Mouse (Mus musculus) lung, embryonic 16.5 days (tissue): Measurements from ENCODE around the gene Tcam1. TPM values are rescaled to one million over a fixed set of nuclear protein-coding genes. Genes with fewer than 3 reads are reported as not detected.

Experiments used
- ATAC-seq: fragments of 200-750 bp; cut with Nextera tagmentation; 2 replicates; pipeline ENCODE4 v1.8.0; 2017; ENCODE audit warnings: low read depth, mild to moderate bottlenecking, moderate library complexity
- H3K27ac ChIP-seq: fragments of 300-500 bp; sonication (generic); 2 replicates; pipeline ENCODE4 v1.5.1; 2014; ENCODE audit warnings: mild to moderate bottlenecking, control low read depth, low read length
- H3K27me3 ChIP-seq: fragments of 300-500 bp; sonication (generic); 2 replicates; pipeline ENCODE4 v1.6.1; 2014; ENCODE audit warnings: low read depth, low read length, mixed read lengths; ENCODE audit not compliant: control insufficient read depth, insufficient read depth
- H3K36me3 ChIP-seq: fragments of 300-500 bp; sonication (generic); 2 replicates; pipeline ENCODE4 v1.6.1; 2014; ENCODE audit warnings: low read length; ENCODE audit not compliant: control insufficient read depth, insufficient read depth
- H3K4me1 ChIP-seq: fragments of 300-500 bp; sonication (generic); replicated peaks from 2 replicates; pipeline ENCODE4 v1.6.1; 2014; ENCODE audit warnings: low read length, mixed read lengths; ENCODE audit not compliant: control insufficient read depth, insufficient read depth
- H3K4me2 ChIP-seq: fragments of 300-500 bp; sonication (generic); 2 replicates; pipeline ENCODE4 v1.6.1; 2014; ENCODE audit warnings: low read depth, low read length, control low read depth
- H3K4me3 ChIP-seq: fragments of 300-500 bp; sonication (generic); 2 replicates; pipeline ENCODE4 v1.5.1; 2014; ENCODE audit warnings: mild to moderate bottlenecking, low read length, control low read depth
- H3K9ac ChIP-seq: fragments of 300-500 bp; sonication (generic); 2 replicates; pipeline ENCODE4 v1.6.1; 2014; ENCODE audit warnings: low read length, control low read depth
- H3K9me3 ChIP-seq: fragments of 300-500 bp; sonication (generic); 2 replicates; pipeline ENCODE4 v1.6.1; 2016; ENCODE audit warnings: low read length; ENCODE audit not compliant: control insufficient read depth
- WGBS: fragments of 180-500 bp; shearing (Covaris S2); extraction: QIAGEN DNeasy Blood & Tissue Kit; methylation state at CpG from one replicate; pipeline ENCODE4 v1.1.7; 2014; 5-methylcytosine and 5-hydroxymethylcytosine counted together
- polyA plus RNA-seq: library from polyadenylated mRNA; unstranded; fragments of >200 nt; fragmentation: Nextera tagmentation; extraction: Ambion mirVana; gene quantifications from 2 replicates; pipeline ENCODE4 v1.2.1, GENCODE M21; 2015

Tcam1 gene
- polyA plus RNA-seq, 1 experiment from 2014 or later: 0.29 TPM

DNA sequence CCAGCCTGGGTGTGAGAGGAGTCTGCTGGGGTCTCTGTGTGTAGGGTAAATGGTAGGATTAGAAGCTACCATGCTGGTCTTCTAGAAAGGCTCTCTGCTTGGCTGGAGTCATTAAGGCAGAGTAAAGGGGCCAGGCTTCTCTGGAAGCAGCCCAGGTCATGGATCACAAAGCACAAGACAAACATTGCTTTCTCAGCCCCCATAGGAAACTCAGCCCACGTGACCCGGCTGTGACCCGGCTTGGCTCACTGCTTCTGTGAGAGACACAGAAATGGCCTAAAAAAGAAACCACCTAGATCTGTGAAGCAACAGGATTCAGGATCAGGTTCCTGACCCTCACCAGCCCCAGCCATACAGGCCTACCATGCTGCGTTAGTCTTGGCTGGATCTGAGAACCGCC is 48.4 kb downstream of the Tcam1 start:
- Histone ChIP-seq H3K4me3 (no peak overlapping the region), H3K4me1 (no peaks in the 10 kb centered on the region), H3K27me3 (no peaks in the 10 kb centered on the region), H3K9ac (no peak overlapping the region), H3K36me3 (no peaks in the 10 kb centered on the region), H3K27ac (no peak overlapping the region), H3K9me3 (no peaks in the 10 kb centered on the region), H3K4me2 (no peak overlapping the region)
- ATAC-seq: no peak
- 65% methylated on average over 5 of the region's 5 CpGs for WGBS

DNA sequence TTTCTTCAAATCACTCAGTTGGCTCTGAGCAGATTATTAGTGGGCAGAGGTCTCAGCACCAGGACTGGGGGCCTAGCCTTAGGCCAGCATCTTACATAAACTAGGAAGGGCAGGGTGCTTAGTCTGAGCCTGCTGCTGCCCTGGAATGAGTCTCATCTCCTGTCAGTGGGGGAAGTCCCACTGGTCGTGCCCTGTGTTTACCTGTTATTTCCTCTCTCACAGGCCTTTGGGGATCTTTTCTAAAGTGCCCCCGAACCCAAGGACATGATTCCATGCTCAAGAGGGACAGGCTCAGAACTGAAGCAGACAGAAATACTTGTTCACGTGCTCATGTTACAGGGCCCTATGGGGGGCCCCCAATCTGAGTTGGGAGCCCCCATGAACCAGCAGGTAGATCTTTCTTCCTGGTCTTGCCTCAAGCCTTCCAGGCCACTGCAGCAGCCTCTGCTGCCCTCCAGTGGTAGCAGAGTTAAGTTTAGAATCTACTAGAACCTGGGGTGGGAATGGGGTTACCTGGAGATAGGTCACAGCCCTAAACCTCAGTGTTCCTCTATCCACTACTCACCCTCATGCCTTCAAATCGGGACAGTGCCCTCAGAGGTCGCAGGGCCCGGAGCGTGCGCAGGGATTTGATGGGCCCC is 49.2 kb downstream of the Tcam1 start:
- no peak overlapping the region for H3K27ac ChIP-seq
- 59% methylated on average over 8 of the region's 8 CpGs for WGBS
- no peaks in the 10 kb centered on the region for H3K4me1 ChIP-seq
- no peak overlapping the region for H3K9ac ChIP-seq
- no peaks in the 10 kb centered on the region for H3K9me3 ChIP-seq
- H3K4me3 ChIP-seq: no peak overlapping the region
- H3K36me3 ChIP-seq: no peaks in the 10 kb centered on the region
- ATAC-seq: peak; percentile 37; the same call in 1 of the 2 replicates
- no peaks in the 10 kb centered on the region for H3K27me3 ChIP-seq
- H3K4me2 ChIP-seq: no peak overlapping the region

DNA sequence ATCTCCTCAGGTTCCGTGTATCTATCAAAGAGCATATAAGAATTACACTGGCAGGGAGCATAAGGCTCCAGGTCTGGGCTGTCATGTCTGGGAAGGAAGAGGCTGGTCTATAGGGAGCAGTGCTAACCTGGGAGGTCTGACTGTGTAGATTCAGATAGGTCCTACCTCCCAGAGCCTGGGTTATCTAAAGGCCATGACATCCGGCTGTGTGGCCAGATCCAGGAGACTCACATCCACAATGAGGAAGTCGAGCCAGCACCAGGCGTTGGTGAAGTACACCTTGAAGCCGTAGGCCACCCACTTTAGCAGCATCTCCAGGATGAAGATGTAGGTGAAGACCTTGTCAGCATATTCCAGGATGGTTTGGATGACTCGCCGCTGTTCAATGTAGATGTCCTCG is 50.0 kb downstream of the Tcam1 start:
- no peaks in the 10 kb centered on the region for H3K36me3 ChIP-seq
- no peak overlapping the region for H3K27ac ChIP-seq
- H3K4me3 ChIP-seq: no peak overlapping the region
- no peaks in the 10 kb centered on the region for H3K4me1 ChIP-seq
- no peak overlapping the region for H3K4me2 ChIP-seq
- WGBS: 71% methylated on average over 8 of the region's 8 CpGs
- no peaks in the 10 kb centered on the region for H3K9me3 ChIP-seq
- H3K9ac ChIP-seq: no peak overlapping the region
- no peak for ATAC-seq
- H3K27me3 ChIP-seq: no peaks in the 10 kb centered on the region

DNA sequence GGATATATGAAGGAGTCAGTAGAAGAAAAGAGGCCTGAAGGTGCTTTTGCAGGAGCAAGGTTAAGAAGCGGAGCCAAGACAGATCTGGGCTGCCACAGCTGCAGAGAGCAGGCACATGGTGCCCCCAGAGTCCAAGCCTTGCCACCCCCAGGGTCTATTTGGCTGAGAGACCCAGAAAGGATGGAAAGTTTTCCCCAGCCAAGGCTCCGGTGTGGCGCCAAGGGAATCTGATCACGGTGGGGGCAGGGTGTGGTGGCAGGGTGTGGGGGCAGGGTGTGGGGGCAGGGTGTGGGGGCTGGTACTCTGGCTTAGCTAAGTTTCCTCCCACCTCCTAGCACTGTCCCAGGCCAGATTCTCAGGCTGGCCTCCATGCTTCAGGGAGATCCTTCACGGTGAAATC is 52.0 kb downstream of the Tcam1 start:
- H3K4me3 ChIP-seq: no peak overlapping the region
- no peaks in the 10 kb centered on the region for H3K4me1 ChIP-seq
- H3K9me3 ChIP-seq: no peaks in the 10 kb centered on the region
- WGBS: 44% methylated on average over 5 of the region's 5 CpGs
- no peak overlapping the region for H3K9ac ChIP-seq
- H3K36me3 ChIP-seq: no peaks in the 10 kb centered on the region
- H3K27me3 ChIP-seq: no peaks in the 10 kb centered on the region
- H3K4me2 ChIP-seq: no peak overlapping the region
- no peak for ATAC-seq
- no peak overlapping the region for H3K27ac ChIP-seq

DNA sequence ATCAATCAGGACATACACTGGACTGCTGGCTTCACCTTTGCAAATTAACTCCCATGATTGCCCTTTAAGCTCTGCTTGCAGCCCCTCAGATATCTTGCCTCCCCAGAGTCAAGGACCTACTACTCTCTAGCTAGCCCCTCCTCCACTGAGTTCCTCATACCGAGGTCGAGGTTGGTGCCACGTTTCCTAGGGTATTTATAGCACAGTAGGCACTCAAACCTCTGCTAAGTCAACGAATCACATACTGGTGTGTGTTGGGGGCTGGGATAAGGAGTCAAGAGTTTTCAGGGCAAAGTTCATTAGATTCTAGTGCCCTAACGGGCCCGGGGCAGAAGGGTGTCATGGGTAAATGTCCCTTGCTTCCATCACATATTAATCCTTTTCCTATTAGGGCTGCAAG is 52.7 kb downstream of the Tcam1 start:
- WGBS: 32% methylated on average over 6 of the region's 6 CpGs
- no peak overlapping the region for H3K4me2 ChIP-seq
- H3K27ac ChIP-seq: no peak overlapping the region
- no peaks in the 10 kb centered on the region for H3K9me3 ChIP-seq
- H3K9ac ChIP-seq: no peak overlapping the region
- ATAC-seq: peak; percentile 35
- no peak overlapping the region for H3K4me3 ChIP-seq
- no peaks in the 10 kb centered on the region for H3K27me3 ChIP-seq
- H3K4me1 ChIP-seq: no peaks in the 10 kb centered on the region
- no peaks in the 10 kb centered on the region for H3K36me3 ChIP-seq

DNA sequence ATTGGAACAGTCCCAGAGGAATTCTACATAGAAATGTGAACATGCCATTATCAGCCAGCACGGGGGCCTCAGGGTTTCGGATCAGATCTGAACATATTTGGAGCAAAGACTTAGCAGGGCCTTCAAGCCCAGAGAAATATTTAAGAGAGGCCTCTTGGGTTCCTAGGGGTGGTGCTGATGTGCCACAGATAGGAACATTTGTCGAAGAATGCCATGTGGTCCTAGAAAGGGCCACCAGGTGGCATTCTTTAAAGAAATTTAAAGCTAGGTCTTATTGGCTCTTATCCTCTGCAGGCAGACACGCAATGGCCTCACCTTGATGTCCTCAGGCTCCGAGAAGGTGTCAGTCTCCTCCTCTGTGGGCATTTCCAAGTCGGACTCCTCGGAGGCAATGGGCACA is 53.2 kb downstream of the Tcam1 start:
- no peak overlapping the region for H3K4me2 ChIP-seq

DNA sequence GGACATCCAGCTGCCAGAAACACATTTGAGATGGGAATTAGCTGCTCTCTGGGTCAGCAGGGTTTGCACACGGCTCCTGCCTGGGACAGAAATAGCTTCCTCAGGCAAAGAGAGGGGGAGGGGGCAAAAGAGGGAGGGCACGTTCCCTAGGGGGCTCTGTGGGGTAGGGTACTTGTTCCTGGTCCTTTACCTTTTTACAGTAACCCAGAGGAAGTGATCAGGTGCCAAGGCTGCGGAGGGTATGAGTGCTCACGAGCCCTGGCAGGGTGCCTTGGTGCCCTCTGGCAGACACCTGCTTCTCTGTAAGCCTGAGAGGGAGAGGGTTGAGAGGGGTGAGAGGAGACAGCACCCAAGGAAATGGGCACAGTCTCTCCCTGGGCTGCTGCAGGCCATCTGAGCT is 56.0 kb downstream of the Tcam1 start:
- Histone ChIP-seq H3K4me2 (no peak overlapping the region), H3K27me3 (no peaks in the 10 kb centered on the region), H3K9me3 (no peaks in the 10 kb centered on the region), H3K4me3 (no peak overlapping the region), H3K27ac (no peak overlapping the region), H3K36me3 (no peaks in the 10 kb centered on the region), H3K4me1 (no peaks in the 10 kb centered on the region), H3K9ac (no peak overlapping the region)
- WGBS: 48% methylated on average over 4 of the region's 4 CpGs
- no peak for ATAC-seq

More for the DNA sequence above, 53.2 kb downstream of the Tcam1 start:
- no peak overlapping the region for H3K9ac ChIP-seq
- WGBS: 45% methylated on average over 7 of the region's 7 CpGs
- H3K36me3 ChIP-seq: no peaks in the 10 kb centered on the region
- H3K4me1 ChIP-seq: no peaks in the 10 kb centered on the region
- no peaks in the 10 kb centered on the region for H3K27me3 ChIP-seq
- no peaks in the 10 kb centered on the region for H3K9me3 ChIP-seq
- ATAC-seq: peak; percentile 17; the same call in 1 of the 2 replicates
- H3K4me3 ChIP-seq: no peak overlapping the region
- H3K27ac ChIP-seq: no peak overlapping the region

DNA sequence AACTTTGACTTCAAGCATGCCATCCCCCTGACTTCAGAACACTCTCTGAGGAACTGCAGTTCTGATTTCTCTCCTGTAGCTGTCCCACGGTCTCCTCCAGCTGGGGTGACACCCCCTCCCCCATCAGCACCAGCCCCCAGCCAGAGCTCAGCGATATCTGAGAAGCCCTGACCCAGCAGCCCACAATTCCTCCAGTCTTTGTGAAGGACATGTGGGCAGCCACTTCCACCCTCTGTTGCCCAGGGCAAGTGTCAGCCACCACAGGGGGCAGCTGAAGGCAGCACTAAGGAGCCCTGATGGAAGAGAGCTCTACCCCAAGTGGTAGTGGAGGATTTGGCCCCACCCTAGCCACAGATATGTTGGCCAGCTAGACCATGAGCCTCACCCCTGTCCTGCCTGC is 57.6 kb downstream of the Tcam1 start:
- H3K9ac ChIP-seq: no peak overlapping the region
- H3K4me3 ChIP-seq: no peak overlapping the region
- no peaks in the 10 kb centered on the region for H3K9me3 ChIP-seq
- no peaks in the 10 kb centered on the region for H3K36me3 ChIP-seq
- no peak for ATAC-seq
- 0 out of 2 replicates have a peak, but pooled peaks cover 1% of the 10 kb centered on the region for H3K4me1 ChIP-seq
- H3K27me3 ChIP-seq: no peaks in the 10 kb centered on the region
- no peak overlapping the region for H3K4me2 ChIP-seq
- 2% methylated on average over 2 of the region's 2 CpGs for WGBS
- H3K27ac ChIP-seq: no peak overlapping the region

DNA sequence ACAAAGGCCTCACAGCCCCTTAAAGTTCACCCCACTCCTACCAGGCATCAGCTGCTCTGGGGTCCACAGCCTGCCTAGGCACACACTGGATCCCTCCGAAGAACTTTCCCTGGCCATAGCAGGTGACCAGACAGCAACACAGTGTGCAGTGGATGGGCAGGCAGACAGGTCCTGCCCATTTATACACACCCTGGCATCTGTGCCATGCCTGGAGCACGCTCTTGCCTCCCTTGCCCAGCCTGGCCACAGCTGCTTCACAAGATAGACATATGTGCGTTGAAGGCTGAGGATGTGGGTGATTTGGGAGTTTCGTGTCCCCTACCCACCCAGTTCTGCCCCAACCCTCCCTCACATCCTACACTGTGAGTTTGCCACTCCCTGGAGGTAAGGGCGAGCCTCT is 61.6 kb downstream of the Tcam1 start:
- 74% methylated on average over 5 of the region's 5 CpGs for WGBS
- no peak for ATAC-seq

More for the DNA sequence above, 61.6 kb downstream of the Tcam1 start:
- no peak overlapping the region for H3K4me3 ChIP-seq
- H3K4me1 ChIP-seq: 0 out of 2 replicates have a peak, but pooled peaks cover 3% of the 10 kb centered on the region
- H3K9me3 ChIP-seq: no peaks in the 10 kb centered on the region
- no peak overlapping the region for H3K9ac ChIP-seq
- no peak overlapping the region for H3K27ac ChIP-seq
- no peaks in the 10 kb centered on the region for H3K36me3 ChIP-seq
- no peak overlapping the region for H3K4me2 ChIP-seq
- H3K27me3 ChIP-seq: no peaks in the 10 kb centered on the region
